ENCODE assay signal across 12 mouse cellular contexts in genomic region chr11:75635315-75635714, GRCm38 (mm10). TPM values are rescaled to one million over a fixed set of nuclear protein-coding genes. Genes with fewer than 3 reads are reported as not detected.
DNase-seq lines count a peak whose midpoint lies in the region; TF ChIP-seq lines count a peak whose summit lies in the region.
"Had no signal": no experiment of that assay in that cellular context is flagged by ENCODE, and none has a peak within 500 bp of the region (broad histone marks: within the 10 kb centered on the region; RNA-seq: fewer than 3 reads in every experiment).

No protein-coding gene starts in this region.

- TF ChIP-seq CTCF in heart, adult 2 months (IDR thresholded peaks at IDR 0.05), result no peak
- TF ChIP-seq CTCF in lung, adult 2 months (IDR thresholded peaks at IDR 0.05; ENCODE audit: insufficient read depth, low read length), result no peak

- WGBS in heart, adult 2 months, result 36% methylated on average over 11 of the region's 11 CpGs
- 37% methylated on average over 11 of the region's 11 CpGs for WGBS in lung, adult 2 months

- DNase-seq in heart, adult 2 months, result peak; percentile 56 to 63
- no peak for DNase-seq in heart, postnatal 25 days (ENCODE audit: low spot score)
- DNase-seq in lung, postnatal 36 days, result peak; percentile 59
- DNase-seq in lung, adult 2 months, result no peak
- DNase-seq in kidney, adult 9 months, result peak; percentile 84
- peak; percentile 69 for DNase-seq in yolk sac, embryonic 10.5 days (ENCODE audit: low spot score)
- DNase-seq in left cerebral cortex, adult 8-10 months (ENCODE audit: low spot score in 2 of 2), result no peak
- DNase-seq in left cerebral cortex, adult 11 months (ENCODE audit: low spot score), result no peak
- DNase-seq: cerebellum, adult 9-11 months; right cerebral cortex, adult 18-20 months; thymus, postnatal 36 days had no signal

- H3K79me2 ChIP-seq in heart, adult 2 months (replicated peaks; ENCODE audit: control insufficient read depth, insufficient read depth, low read length), result no peaks in the 10 kb centered on the region; the same call in 1 of the 2 replicates

- H3K27me3 ChIP-seq in heart, adult 2 months (ENCODE audit: control insufficient read depth, insufficient read depth, low read length), result no peaks in the 10 kb centered on the region
- H3K27me3 ChIP-seq: limb, embryonic 15.5 days had no signal

- H3K27ac ChIP-seq in heart, adult 2 months, result peak overlapping the region; percentile 74
- H3K27ac ChIP-seq: limb, embryonic 15.5 days had no signal

- H3K4me3 ChIP-seq in heart, adult 2 months, result no peak overlapping the region
- no peak overlapping the region for H3K4me3 ChIP-seq in lung, adult 2 months (replicated peaks; ENCODE audit: extremely low read depth, low read depth, low read length)
- H3K4me3 ChIP-seq: limb, embryonic 15.5 days had no signal

- TF ChIP-seq EP300 in heart, adult 2 months (IDR thresholded peaks at IDR 0.05; ENCODE audit: insufficient read depth, low read depth, low read length), result peak; percentile 71; the same call in 1 of the 2 replicates

- intact Hi-C loops in heart, adult 2 months (cut with DNase I), result loop anchor here (1.0 to 2.0 kb wide), 2 partner anchors 12 to 43 kb away; partner anchors contain the start of gene Crk
- intact Hi-C loops in heart, postnatal 25 days (cut with DNase I), result loop anchor here (2.0 kb wide), 1 partner anchor 13 kb away; no protein-coding TSS in a partner anchor

- H3K9ac ChIP-seq in heart, adult 2 months (ENCODE audit: low read depth, low read length), result 0 out of 2 replicates have a peak overlapping the region, but pooled peaks have one; percentile 22
- H3K9ac ChIP-seq: limb, embryonic 15.5 days had no signal

- peaks cover 15% of the 10 kb centered on the region for H3K36me3 ChIP-seq in heart, adult 2 months (ENCODE audit: control insufficient read depth, insufficient read depth, low read length)

- no peak for TF ChIP-seq POLR2A in heart, adult 2 months (IDR thresholded peaks at IDR 0.05; ENCODE audit: insufficient read depth, low read depth, low read length)
- TF ChIP-seq POLR2A in lung, adult 2 months (IDR thresholded peaks at IDR 0.05; ENCODE audit: borderline replicate concordance, extremely low read depth, low read depth, low read length), result no peak

- H3K4me1 ChIP-seq in heart, adult 2 months (ENCODE audit: control insufficient read depth, insufficient read depth, low read length), result peaks cover 23% of the 10 kb centered on the region
- peaks cover 41% of the 10 kb centered on the region for H3K4me1 ChIP-seq in lung, adult 2 months (ENCODE audit: control insufficient read depth, insufficient read depth, low read length)

RNA-seq across cellular contexts. Expression of gene Inpp5k, which starts 4.5 kb away (rescaled TPM):
- 10 to 100 TPM; 24.5 to 30.2 TPM for total RNA-seq in heart, adult 2 months (2021)
- 42.8 and 59.8 TPM in 2 replicates for polyA plus RNA-seq in heart, adult 2 months (2012; rRNA removed)
- total RNA-seq in heart, postnatal 25 days (2021), result 10 to 100 TPM; 27.8 to 29.8 TPM
- 96.6 and 130 TPM in 2 replicates for polyA plus RNA-seq in lung, adult 2 months (2012; rRNA removed)
- total RNA-seq in left cerebral cortex, adult 8-10 months (2022), result 10 to 100 TPM; 41.3 to 43.5 (median 42.5) TPM

RNA-seq across cellular contexts. Expression of gene Myo1c, which starts 15.0 kb away (rescaled TPM):
- 100 to 1,000 TPM in 1 of 2 experiments, 10 to 100 TPM in 1; 96.9 to 105 TPM for total RNA-seq in heart, adult 2 months (2021)
- polyA plus RNA-seq in heart, adult 2 months (2012; rRNA removed), result 68.7 and 94.7 TPM in 2 replicates
- 100 to 1,000 TPM; 119 to 132 TPM for total RNA-seq in heart, postnatal 25 days (2021)
- polyA plus RNA-seq in lung, adult 2 months (2012; rRNA removed), result 216 and 256 TPM in 2 replicates
- total RNA-seq in left cerebral cortex, adult 8-10 months (2022), result 10 to 100 TPM; 18.2 to 27.0 (median 21.2) TPM

RNA-seq across cellular contexts. Expression of gene Crk, which starts 43.7 kb away (rescaled TPM):
- total RNA-seq in heart, adult 2 months (2021), result 10 to 100 TPM; 82.9 to 90.3 TPM
- 27.6 and 64.4 TPM in 2 replicates for polyA plus RNA-seq in heart, adult 2 months (2012; rRNA removed)
- total RNA-seq in heart, postnatal 25 days (2021), result 10 to 100 TPM; 81.3 to 88.2 TPM
- polyA plus RNA-seq in lung, adult 2 months (2012; rRNA removed), result 49.5 and 140 TPM in 2 replicates
- 100 to 1,000 TPM; 108 to 117 (median 112) TPM for total RNA-seq in left cerebral cortex, adult 8-10 months (2022)

RNA-seq across cellular contexts. Expression of gene Pitpna, which starts 47.4 kb away (rescaled TPM):
- 10 to 100 TPM; 96.6 to 99.1 TPM for total RNA-seq in heart, adult 2 months (2021)
- 57.2 and 95.9 TPM in 2 replicates for polyA plus RNA-seq in heart, adult 2 months (2012; rRNA removed)
- 100 to 1,000 TPM; 108 to 115 TPM for total RNA-seq in heart, postnatal 25 days (2021)
- 56.1 and 70.4 TPM in 2 replicates for polyA plus RNA-seq in lung, adult 2 months (2012; rRNA removed)
- 100 to 1,000 TPM; 300 to 319 (median 307) TPM for total RNA-seq in left cerebral cortex, adult 8-10 months (2022)

Comparison
In these comparisons a context has a peak if more than half of its experiments do, and no peak if none do; other contexts are left out.
1. DNase-seq: peak in heart, adult 2 months (2 of 2), lung, postnatal 36 days (single experiment), kidney, adult 9 months (single experiment) and yolk sac, embryonic 10.5 days (single experiment); none in heart, postnatal 25 days (single experiment), lung, adult 2 months (single experiment), left cerebral cortex, adult 8-10 months (0 of 2) and left cerebral cortex, adult 11 months (single experiment).